Mouse (Mus musculus): ENCODE measurements around the gene Tbc1d4.

DNA sequence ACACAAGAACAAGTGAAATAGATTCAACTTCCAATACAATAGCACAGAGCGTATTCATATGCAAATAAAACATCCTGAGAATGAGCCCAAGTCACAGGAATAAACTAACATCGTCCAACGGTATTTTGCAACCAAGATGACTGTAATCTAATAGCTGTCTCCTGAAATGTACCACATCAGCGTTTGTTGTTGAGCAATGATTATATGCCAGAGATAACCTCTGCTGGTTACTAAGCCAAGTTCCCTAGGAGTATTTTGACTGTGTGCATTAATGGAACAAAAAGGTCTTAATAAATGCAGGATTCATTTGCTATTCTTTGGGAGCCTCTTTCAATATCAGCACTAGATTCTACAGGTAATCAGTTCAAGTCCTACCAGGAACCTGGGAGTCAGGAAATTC lies 161.1 kb downstream of the Tbc1d4 start:
- TF ChIP-seq CTCF (IDR thresholded peaks at IDR 0.05; ENCODE audit: extremely low read depth, insufficient read depth, insufficient read length, insufficient replicate concordance), result no peak
- TF ChIP-seq POLR2A (IDR thresholded peaks at IDR 0.05; ENCODE audit: low read depth, low read length), result no peak

All from spleen, adult 2 months (tissue).